Mouse (Mus musculus) forebrain, embryonic 14.5 days (tissue): ENCODE measurements around the gene Vamp8. TPM values are rescaled to one million over a fixed set of nuclear protein-coding genes. Genes with fewer than 3 reads are reported as not detected.

Source experiments
- ATAC-seq: fragments of 200-750 bp; cut with Nextera tagmentation; 2 replicates; pipeline ENCODE4 v1.8.0; 2017; ENCODE audit warnings: mild to moderate bottlenecking, moderate library complexity
- DNase-seq: peaks from one replicate; pipeline ENCODE4 v3.0.0-alpha.2; 2015; ENCODE audit warnings: low spot score
- H3K27ac ChIP-seq: fragments of 300-500 bp; sonication (generic); 2 replicates; pipeline ENCODE4 v1.5.1; 2014; ENCODE audit warnings: low read depth, mild to moderate bottlenecking, control low read depth, low read length, moderate library complexity
- H3K27me3 ChIP-seq: fragments of 300-500 bp; sonication (generic); replicated peaks from 2 replicates; pipeline ENCODE4 v1.6.1; 2014; ENCODE audit warnings: low read length, control low read depth, mixed read lengths; ENCODE audit not compliant: control insufficient read depth, insufficient read depth
- H3K36me3 ChIP-seq: fragments of 300-500 bp; sonication (generic); 2 replicates; pipeline ENCODE4 v1.6.1; 2014; ENCODE audit warnings: low read length, control low read depth; ENCODE audit not compliant: control insufficient read depth, insufficient read depth
- H3K4me1 ChIP-seq: fragments of 300-500 bp; sonication (generic); 2 replicates; pipeline ENCODE4 v1.6.1; 2014; ENCODE audit warnings: antibody characterized with exemption, low read length, control low read depth; ENCODE audit not compliant: control insufficient read depth, insufficient read depth
- H3K4me2 ChIP-seq: fragments of 300-500 bp; sonication (generic); 2 replicates; pipeline ENCODE4 v1.6.1; 2014; ENCODE audit warnings: mild to moderate bottlenecking, control low read depth, low read length
- H3K4me3 ChIP-seq: fragments of 300-500 bp; sonication (generic); 2 replicates; pipeline ENCODE4 v1.5.1; 2014; ENCODE audit warnings: low read depth, low read length, control low read depth
- H3K9ac ChIP-seq: fragments of 300-500 bp; sonication (generic); 2 replicates; pipeline ENCODE4 v1.6.1; 2014; ENCODE audit warnings: mild to moderate bottlenecking, low read length, control low read depth, moderate library complexity
- H3K9me3 ChIP-seq: fragments of 300-500 bp; sonication (generic); replicated peaks from 2 replicates; pipeline ENCODE4 v1.6.1; 2016; ENCODE audit warnings: low read length, control low read depth, mixed read lengths; ENCODE audit not compliant: control insufficient read depth
- WGBS: fragments of 180-500 bp; shearing (Covaris S2); extraction: QIAGEN DNeasy Blood & Tissue Kit; methylation state at CpG from one replicate; pipeline ENCODE4 v1.1.7; 2014; 5-methylcytosine and 5-hydroxymethylcytosine counted together
- polyA plus RNA-seq: library from polyadenylated mRNA; unstranded; fragments of >200 nt; fragmentation: Nextera tagmentation; extraction: Ambion mirVana; gene quantifications from 2 replicates; pipeline ENCODE4 v1.2.1, GENCODE M21; 2014

Gene Vamp8
- polyA plus RNA-seq, 1 experiment from 2014 or later, result 22.6 TPM

GRCm38 (mm10) chr6:72345074-72345567 is 45.4 kb downstream of the Vamp8 start, which contains the start of gene Usp39:
Gene Usp39 (minus strand): TSS chr6:72345184.
- DNase-seq (peak; percentile 98), ATAC-seq (peak; percentile 86)
- H3K9me3 ChIP-seq, result no peaks in the 10 kb centered on the region
- no peaks in the 10 kb centered on the region for H3K27me3 ChIP-seq
- H3K4me2 ChIP-seq, result peak within 1 kb of the TSS; percentile 95
- WGBS, result under 1% methylated on average over 30 of the region's 30 CpGs
- H3K4me1 ChIP-seq, result peaks cover 18% of the 10 kb centered on the region
- H3K36me3 ChIP-seq, result peaks cover 26% of the 10 kb centered on the region
- H3K27ac ChIP-seq, result no peak within 1 kb of the TSS; the same call in 1 of the 2 replicates
- peak within 1 kb of the TSS; percentile 81 for H3K4me3 ChIP-seq
- H3K9ac ChIP-seq, result peak within 1 kb of the TSS; percentile 86

- under 1% methylated on average over 42 of the region's 42 CpGs for WGBS
Observed at GRCm38 (mm10) chr6:72344396-72345073, 46.0 kb downstream of the Vamp8 start.

GRCm38 (mm10) chr6:72340481-72340880 is 50.0 kb downstream of the Vamp8 start:
- H3K9ac ChIP-seq, result no peak overlapping the region
- no peaks in the 10 kb centered on the region for H3K9me3 ChIP-seq
- H3K36me3 ChIP-seq, result peaks cover 52% of the 10 kb centered on the region
- WGBS, result 89% methylated on average over 2 of the region's 2 CpGs
- no peak overlapping the region for H3K27ac ChIP-seq
- no peak for ATAC-seq
- H3K4me1 ChIP-seq, result peaks cover 11% of the 10 kb centered on the region
- no peak for DNase-seq
- H3K4me2 ChIP-seq, result no peak overlapping the region
- H3K4me3 ChIP-seq, result no peak overlapping the region
- no peaks in the 10 kb centered on the region for H3K27me3 ChIP-seq

More at GRCm38 (mm10) chr6:72344396-72345073, 46.0 kb downstream of the Vamp8 start:
- Histone ChIP-seq H3K9me3 (no peaks in the 10 kb centered on the region), H3K27me3 (no peaks in the 10 kb centered on the region), H3K4me3 (peak overlapping the region; percentile 81), H3K4me2 (peak overlapping the region; percentile 95), H3K9ac (peak overlapping the region; percentile 86), H3K36me3 (peaks cover 25% of the 10 kb centered on the region), H3K27ac (no peak overlapping the region; the same call in 1 of the 2 replicates), H3K4me1 (peaks cover 18% of the 10 kb centered on the region)
- DNase-seq, result no peak
- peak; percentile 56 for ATAC-seq

Other genes starting within 250 kb of the Vamp8 start
- gene Atoh8, start 155.1 kb downstream of the Vamp8 start, polyA plus RNA-seq, result 2.2 and 2.5 TPM in 2 replicates
- gene Sftpb, start 86.1 kb downstream of the Vamp8 start, polyA plus RNA-seq, result not detected in 2 replicates
- 72.7 and 76.3 TPM in 2 replicates for gene Usp39, start 45.5 kb downstream of the Vamp8 start, polyA plus RNA-seq
- gene 0610030E20Rik, start 43.4 kb downstream of the Vamp8 start, polyA plus RNA-seq, result 12.0 and 17.9 TPM in 2 replicates
- 19.3 and 21.3 TPM in 2 replicates for gene Tmem150a, start 35.3 kb downstream of the Vamp8 start, polyA plus RNA-seq
- gene Rnf181, start 23.7 kb downstream of the Vamp8 start, polyA plus RNA-seq, result 123 and 129 TPM in 2 replicates
- 13.8 and 17.7 TPM in 2 replicates for gene Vamp5, start 10.2 kb downstream of the Vamp8 start, polyA plus RNA-seq
- gene Ggcx, start 23.6 kb upstream of the Vamp8 start, polyA plus RNA-seq, result 4.3 and 4.6 TPM in 2 replicates
- 348 and 370 TPM in 2 replicates for gene Mat2a, start 48.9 kb upstream of the Vamp8 start, polyA plus RNA-seq
- 0.60 TPM in 1 of 2 replicates, not detected in the other for gene Sh2d6, start 131.0 kb upstream of the Vamp8 start, polyA plus RNA-seq
- gene Capg, start 153.7 kb upstream of the Vamp8 start, polyA plus RNA-seq, result 6.0 and 6.3 TPM in 2 replicates
- gene Elmod3, start 207.7 kb upstream of the Vamp8 start, polyA plus RNA-seq, result 19.2 and 20.1 TPM in 2 replicates
- gene Retsat, start 207.8 kb upstream of the Vamp8 start, polyA plus RNA-seq, result 6.6 and 8.4 TPM in 2 replicates
- 34.0 and 37.8 TPM in 2 replicates for gene Tgoln1, start 226.3 kb upstream of the Vamp8 start, polyA plus RNA-seq